Mouse (Mus musculus): ENCODE measurements at regions not wholly inside any gene's neighbourhood (a gene's known extent, or its start where the extent isn't known, plus 50 kb on each side); places are given as distances from the start of the nearest gene placed in this dataset.

GRCm38 (mm10) chr1:107988076-107988475 lies 398.3 kb downstream of the Serpinb8 start:
- no peak for ATAC-seq (ENCODE audit: insufficient number of reproducible peaks, insufficient read depth, low FRiP score, low read depth)
- H3K9ac ChIP-seq (replicated peaks; ENCODE audit: low read depth, low read length) = no peak overlapping the region
- WGBS = 48% methylated on average over 4 of the region's 4 CpGs

GRCm38 (mm10) chr1:107993013-107993412 lies 403.2 kb downstream of the Serpinb8 start:
- WGBS = 81% methylated on average over 4 of the region's 4 CpGs
- no peaks in the 10 kb centered on the region for H3K9me3 ChIP-seq (ENCODE audit: control insufficient read depth, low read depth, low read length)
- no peak overlapping the region for H3K27ac ChIP-seq (ENCODE audit: low read length)
- no peak overlapping the region for H3K4me2 ChIP-seq (replicated peaks; ENCODE audit: low read depth, low read length)
- no peak overlapping the region for H3K9ac ChIP-seq (replicated peaks; ENCODE audit: low read depth, low read length)
- no peaks in the 10 kb centered on the region for H3K36me3 ChIP-seq (ENCODE audit: control insufficient read depth, insufficient read depth, low read length)
- H3K4me1 ChIP-seq (ENCODE audit: control insufficient read depth, insufficient read depth, low read length) = no peaks in the 10 kb centered on the region
- no peaks in the 10 kb centered on the region for H3K27me3 ChIP-seq (ENCODE audit: control insufficient read depth, insufficient read depth, low read length)
- ATAC-seq (ENCODE audit: insufficient number of reproducible peaks, insufficient read depth, low FRiP score, low read depth) = no peak
- no peak overlapping the region for H3K4me3 ChIP-seq (ENCODE audit: low read depth, low read length)

More at GRCm38 (mm10) chr1:107988076-107988475, 398.3 kb downstream of the Serpinb8 start:
- H3K9me3 ChIP-seq (ENCODE audit: control insufficient read depth, low read depth, low read length) = no peaks in the 10 kb centered on the region
- no peak overlapping the region for H3K27ac ChIP-seq (ENCODE audit: low read length)
- H3K27me3 ChIP-seq (ENCODE audit: control insufficient read depth, insufficient read depth, low read length) = no peaks in the 10 kb centered on the region
- H3K4me2 ChIP-seq (replicated peaks; ENCODE audit: low read depth, low read length) = no peak overlapping the region
- H3K36me3 ChIP-seq (ENCODE audit: control insufficient read depth, insufficient read depth, low read length) = no peaks in the 10 kb centered on the region
- no peaks in the 10 kb centered on the region for H3K4me1 ChIP-seq (ENCODE audit: control insufficient read depth, insufficient read depth, low read length)
- no peak overlapping the region for H3K4me3 ChIP-seq (ENCODE audit: low read depth, low read length)

- H3K9me3 ChIP-seq (ENCODE audit: control insufficient read depth, low read depth, low read length) = no peaks in the 10 kb centered on the region
- no peak for ATAC-seq (ENCODE audit: insufficient number of reproducible peaks, insufficient read depth, low FRiP score, low read depth)
- H3K36me3 ChIP-seq (ENCODE audit: control insufficient read depth, insufficient read depth, low read length) = no peaks in the 10 kb centered on the region
- no peaks in the 10 kb centered on the region for H3K27me3 ChIP-seq (ENCODE audit: control insufficient read depth, insufficient read depth, low read length)
- no peaks in the 10 kb centered on the region for H3K4me1 ChIP-seq (ENCODE audit: control insufficient read depth, insufficient read depth, low read length)
- H3K27ac ChIP-seq (ENCODE audit: low read length) = no peak overlapping the region
- no peak overlapping the region for H3K4me3 ChIP-seq (ENCODE audit: low read depth, low read length)
- H3K9ac ChIP-seq (replicated peaks; ENCODE audit: low read depth, low read length) = no peak overlapping the region
- H3K4me2 ChIP-seq (replicated peaks; ENCODE audit: low read depth, low read length) = no peak overlapping the region
- WGBS = 82% methylated on average over 5 of the region's 5 CpGs
Measured at GRCm38 (mm10) chr1:108023721-108024353, 434.0 kb downstream of the Serpinb8 start.

GRCm38 (mm10) chr1:108024705-108025104 lies 434.9 kb downstream of the Serpinb8 start:
- Histone ChIP-seq H3K36me3 (ENCODE audit: control insufficient read depth, insufficient read depth, low read length) (no peaks in the 10 kb centered on the region), H3K4me1 (ENCODE audit: control insufficient read depth, insufficient read depth, low read length) (no peaks in the 10 kb centered on the region), H3K9me3 (ENCODE audit: control insufficient read depth, low read depth, low read length) (no peaks in the 10 kb centered on the region), H3K27ac (ENCODE audit: low read length) (no peak overlapping the region), H3K27me3 (ENCODE audit: control insufficient read depth, insufficient read depth, low read length) (no peaks in the 10 kb centered on the region), H3K9ac (replicated peaks; ENCODE audit: low read depth, low read length) (no peak overlapping the region), H3K4me2 (replicated peaks; ENCODE audit: low read depth, low read length) (no peak overlapping the region), H3K4me3 (ENCODE audit: low read depth, low read length) (no peak overlapping the region)
- no peak for ATAC-seq (ENCODE audit: insufficient number of reproducible peaks, insufficient read depth, low FRiP score, low read depth)
- WGBS = 67% methylated on average over 1 of the region's 1 CpGs

- Histone ChIP-seq H3K27ac (ENCODE audit: low read length) (no peak overlapping the region), H3K9ac (replicated peaks; ENCODE audit: low read depth, low read length) (no peak overlapping the region), H3K27me3 (ENCODE audit: control insufficient read depth, insufficient read depth, low read length) (no peaks in the 10 kb centered on the region), H3K4me3 (ENCODE audit: low read depth, low read length) (no peak overlapping the region), H3K9me3 (ENCODE audit: control insufficient read depth, low read depth, low read length) (no peaks in the 10 kb centered on the region), H3K36me3 (ENCODE audit: control insufficient read depth, insufficient read depth, low read length) (no peaks in the 10 kb centered on the region), H3K4me2 (replicated peaks; ENCODE audit: low read depth, low read length) (no peak overlapping the region), H3K4me1 (ENCODE audit: control insufficient read depth, insufficient read depth, low read length) (no peaks in the 10 kb centered on the region)
- ATAC-seq (ENCODE audit: insufficient number of reproducible peaks, insufficient read depth, low FRiP score, low read depth) = no peak
Measured at GRCm38 (mm10) chr1:108026461-108026860, 436.7 kb downstream of the Serpinb8 start.

- H3K4me2 ChIP-seq (replicated peaks; ENCODE audit: low read depth, low read length) = no peak overlapping the region
- H3K4me1 ChIP-seq (ENCODE audit: control insufficient read depth, insufficient read depth, low read length) = no peaks in the 10 kb centered on the region
- no peaks in the 10 kb centered on the region for H3K9me3 ChIP-seq (ENCODE audit: control insufficient read depth, low read depth, low read length)
- no peak overlapping the region for H3K4me3 ChIP-seq (ENCODE audit: low read depth, low read length)
- H3K27me3 ChIP-seq (ENCODE audit: control insufficient read depth, insufficient read depth, low read length) = no peaks in the 10 kb centered on the region
- ATAC-seq (ENCODE audit: insufficient number of reproducible peaks, insufficient read depth, low FRiP score, low read depth) = no peak
- no peak overlapping the region for H3K9ac ChIP-seq (replicated peaks; ENCODE audit: low read depth, low read length)
- WGBS = 86% methylated on average over 4 of the region's 4 CpGs
- H3K36me3 ChIP-seq (ENCODE audit: control insufficient read depth, insufficient read depth, low read length) = no peaks in the 10 kb centered on the region
- no peak overlapping the region for H3K27ac ChIP-seq (ENCODE audit: low read length)
Measured at GRCm38 (mm10) chr1:108046194-108046593, 456.4 kb downstream of the Serpinb8 start.

GRCm38 (mm10) chr1:108046857-108047714 lies 457.3 kb downstream of the Serpinb8 start:
- H3K27ac ChIP-seq (ENCODE audit: low read length) = no peak overlapping the region
- no peak overlapping the region for H3K4me2 ChIP-seq (replicated peaks; ENCODE audit: low read depth, low read length)
- H3K9me3 ChIP-seq (ENCODE audit: control insufficient read depth, low read depth, low read length) = no peaks in the 10 kb centered on the region
- no peak for ATAC-seq (ENCODE audit: insufficient number of reproducible peaks, insufficient read depth, low FRiP score, low read depth)
- no peaks in the 10 kb centered on the region for H3K4me1 ChIP-seq (ENCODE audit: control insufficient read depth, insufficient read depth, low read length)
- 42% methylated on average over 5 of the region's 5 CpGs for WGBS
- H3K36me3 ChIP-seq (ENCODE audit: control insufficient read depth, insufficient read depth, low read length) = no peaks in the 10 kb centered on the region
- H3K27me3 ChIP-seq (ENCODE audit: control insufficient read depth, insufficient read depth, low read length) = no peaks in the 10 kb centered on the region
- H3K4me3 ChIP-seq (ENCODE audit: low read depth, low read length) = no peak overlapping the region
- H3K9ac ChIP-seq (replicated peaks; ENCODE audit: low read depth, low read length) = no peak overlapping the region

- Histone ChIP-seq H3K36me3 (ENCODE audit: control insufficient read depth, insufficient read depth, low read length) (no peaks in the 10 kb centered on the region), H3K27ac (ENCODE audit: low read length) (no peak overlapping the region), H3K9ac (replicated peaks; ENCODE audit: low read depth, low read length) (no peak overlapping the region), H3K4me3 (ENCODE audit: low read depth, low read length) (no peak overlapping the region), H3K9me3 (ENCODE audit: control insufficient read depth, low read depth, low read length) (no peaks in the 10 kb centered on the region), H3K27me3 (ENCODE audit: control insufficient read depth, insufficient read depth, low read length) (no peaks in the 10 kb centered on the region), H3K4me2 (replicated peaks; ENCODE audit: low read depth, low read length) (no peak overlapping the region), H3K4me1 (ENCODE audit: control insufficient read depth, insufficient read depth, low read length) (no peaks in the 10 kb centered on the region)
- WGBS = 58% methylated on average over 3 of the region's 3 CpGs
- no peak for ATAC-seq (ENCODE audit: insufficient number of reproducible peaks, insufficient read depth, low FRiP score, low read depth)
Measured at GRCm38 (mm10) chr1:108094622-108095021, 504.8 kb downstream of the Serpinb8 start.

All from stomach, embryonic 14.5 days (tissue).